Mouse (Mus musculus): ENCODE measurements around the gene Armc8. TPM values are rescaled to one million over a fixed set of nuclear protein-coding genes. Genes with fewer than 3 reads are reported as not detected.

Gene Armc8
- polyA plus RNA-seq, 1 experiment, result 10.9 TPM

DNA sequence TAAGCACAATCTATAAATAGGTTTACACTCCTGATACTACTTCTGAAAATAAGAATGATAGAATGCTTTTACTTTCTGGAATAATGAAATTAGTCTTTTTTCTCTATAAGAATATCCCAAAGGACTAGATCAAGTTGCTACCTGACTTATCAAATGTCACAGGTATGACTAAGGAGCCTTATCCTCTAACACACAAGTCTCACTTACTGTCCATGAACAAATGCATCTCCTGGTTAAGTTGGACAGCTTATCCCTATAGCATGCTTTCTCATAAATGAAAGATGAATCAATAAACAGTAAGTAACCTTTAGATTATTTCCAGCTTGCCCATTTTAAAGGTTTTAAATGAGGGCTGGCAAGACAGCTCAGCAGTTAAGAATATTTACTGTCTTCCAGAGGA, 84.1 kb downstream of the Armc8 start:
- Histone ChIP-seq H3K4me1 (ENCODE audit: control insufficient read depth, insufficient read depth, low read length) (no peaks in the 10 kb centered on the region), H3K4me3 (replicated peaks; ENCODE audit: extremely low read depth, low read depth, low read length) (no peak overlapping the region)
- no peak for TF ChIP-seq CTCF (IDR thresholded peaks at IDR 0.05; ENCODE audit: insufficient read depth, low read length)
- no peak for TF ChIP-seq POLR2A (IDR thresholded peaks at IDR 0.05; ENCODE audit: borderline replicate concordance, extremely low read depth, low read depth, low read length)
- DNase-seq, result no peak

DNA sequence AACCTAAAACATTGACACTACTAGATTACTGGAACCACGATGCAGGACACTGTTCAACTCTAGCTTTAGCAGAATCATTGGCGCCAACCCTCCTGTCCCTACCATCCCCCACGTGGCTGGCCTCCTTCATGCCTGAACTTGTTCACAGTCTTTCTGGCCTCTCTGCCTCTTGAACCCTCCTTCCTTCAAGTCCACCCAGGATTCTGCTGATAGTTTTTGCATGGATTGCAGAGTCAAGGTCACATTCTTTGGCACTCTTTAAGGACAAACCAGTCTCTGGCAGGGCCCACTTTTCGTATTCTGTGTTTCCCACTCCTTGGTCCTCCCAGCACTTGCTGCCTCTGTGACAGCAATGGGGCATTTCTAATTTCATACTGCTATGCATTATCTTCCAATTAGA, 85.5 kb downstream of the Armc8 start:
- WGBS, result 88% methylated on average over 4 of the region's 4 CpGs
- DNase-seq, result no peak

DNA sequence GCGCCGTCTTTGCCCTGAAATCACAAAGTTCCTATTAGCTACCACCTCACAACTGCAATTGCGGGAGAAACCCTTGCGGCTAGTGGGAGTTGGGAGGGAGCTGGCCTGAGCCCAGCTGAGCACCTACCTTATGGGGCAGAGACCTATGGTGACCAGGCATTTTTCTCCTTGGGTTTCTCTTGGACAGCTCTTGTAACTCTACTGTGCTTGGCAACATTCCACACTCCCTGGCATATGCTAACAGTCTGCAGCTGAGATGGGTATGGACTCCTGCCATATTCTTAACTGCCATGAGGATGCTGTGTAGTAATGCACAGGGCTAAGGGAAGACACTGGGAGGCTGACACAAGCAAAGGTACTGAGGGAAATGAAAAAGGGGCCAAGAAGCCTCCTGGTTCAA, 87.9 kb downstream of the Armc8 start:
- H3K4me3 ChIP-seq (replicated peaks; ENCODE audit: extremely low read depth, low read depth, low read length), result no peak overlapping the region
- DNase-seq, result no peak
- peaks cover 7% of the 10 kb centered on the region for H3K4me1 ChIP-seq (ENCODE audit: control insufficient read depth, insufficient read depth, low read length)
- 83% methylated on average over 4 of the region's 4 CpGs for WGBS
- TF ChIP-seq POLR2A (IDR thresholded peaks at IDR 0.05; ENCODE audit: borderline replicate concordance, extremely low read depth, low read depth, low read length), result no peak
- TF ChIP-seq CTCF (IDR thresholded peaks at IDR 0.05; ENCODE audit: insufficient read depth, low read length), result no peak

More for the DNA sequence above, 85.5 kb downstream of the Armc8 start:
- H3K4me1 ChIP-seq (ENCODE audit: control insufficient read depth, insufficient read depth, low read length), result peaks cover 7% of the 10 kb centered on the region
- no peak overlapping the region for H3K4me3 ChIP-seq (replicated peaks; ENCODE audit: extremely low read depth, low read depth, low read length)
- no peak for TF ChIP-seq CTCF (IDR thresholded peaks at IDR 0.05; ENCODE audit: insufficient read depth, low read length)
- TF ChIP-seq POLR2A (IDR thresholded peaks at IDR 0.05; ENCODE audit: borderline replicate concordance, extremely low read depth, low read depth, low read length), result no peak

DNA sequence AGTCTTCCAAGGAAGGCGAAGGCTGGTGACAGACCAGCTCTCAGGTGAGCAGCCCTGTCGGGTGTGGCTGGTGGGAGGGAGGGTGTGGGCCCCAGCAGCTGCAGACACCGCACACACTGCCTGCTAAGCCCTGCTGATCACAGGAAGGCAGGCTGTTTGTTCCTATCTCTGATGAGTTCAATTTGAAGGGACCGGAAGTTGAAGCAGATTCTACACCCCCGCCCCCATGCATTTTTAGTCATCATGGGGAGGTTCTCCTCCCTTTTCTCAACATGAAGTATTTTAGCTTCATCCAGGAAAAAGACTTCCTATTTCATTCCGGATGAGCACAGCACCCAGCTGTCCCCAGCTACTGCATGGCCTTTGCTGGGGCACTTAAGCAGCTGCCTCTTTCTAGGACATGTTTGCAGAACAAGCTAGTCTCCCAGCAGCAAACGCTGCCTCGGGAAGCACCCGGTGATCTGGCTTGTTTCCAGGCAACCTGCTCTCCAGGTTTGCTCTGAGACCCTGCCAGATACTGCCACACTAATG, 89.5 kb downstream of the Armc8 start:
- TF ChIP-seq CTCF (IDR thresholded peaks at IDR 0.05; ENCODE audit: insufficient read depth, low read length) (no peak), POLR2A (IDR thresholded peaks at IDR 0.05; ENCODE audit: borderline replicate concordance, extremely low read depth, low read depth, low read length) (no peak)
- Histone ChIP-seq H3K4me1 (ENCODE audit: control insufficient read depth, insufficient read depth, low read length) (peaks cover 7% of the 10 kb centered on the region), H3K4me3 (replicated peaks; ENCODE audit: extremely low read depth, low read depth, low read length) (no peak overlapping the region)
- DNase-seq, result no peak
- WGBS, result 35% methylated on average over 9 of the region's 9 CpGs

DNA sequence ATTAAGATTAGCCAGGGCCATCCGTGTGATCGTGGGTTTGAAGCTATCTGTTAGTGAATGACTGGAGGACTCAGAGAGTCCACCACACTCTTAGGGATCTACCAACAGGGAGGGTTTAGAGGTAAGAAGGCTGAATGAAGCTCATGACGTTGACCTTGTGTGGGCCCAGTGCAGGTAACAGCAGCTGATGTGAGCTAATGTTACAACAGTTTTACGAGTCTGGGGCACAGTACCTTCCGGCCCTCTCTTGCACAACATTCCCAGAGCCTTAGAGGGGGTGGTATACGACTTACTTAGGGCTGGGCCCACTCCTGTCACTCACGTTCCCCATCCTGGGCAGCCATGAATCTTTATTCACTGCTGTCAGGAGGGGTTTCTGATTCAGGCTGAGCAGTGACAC, 97.4 kb downstream of the Armc8 start:
- no peak for TF ChIP-seq POLR2A (IDR thresholded peaks at IDR 0.05; ENCODE audit: borderline replicate concordance, extremely low read depth, low read depth, low read length)
- no peak for TF ChIP-seq CTCF (IDR thresholded peaks at IDR 0.05; ENCODE audit: insufficient read depth, low read length)
- Histone ChIP-seq H3K4me1 (ENCODE audit: control insufficient read depth, insufficient read depth, low read length) (no peaks in the 10 kb centered on the region), H3K4me3 (replicated peaks; ENCODE audit: extremely low read depth, low read depth, low read length) (no peak overlapping the region)
- WGBS, result 72% methylated on average over 7 of the region's 7 CpGs
- no peak for DNase-seq

DNA sequence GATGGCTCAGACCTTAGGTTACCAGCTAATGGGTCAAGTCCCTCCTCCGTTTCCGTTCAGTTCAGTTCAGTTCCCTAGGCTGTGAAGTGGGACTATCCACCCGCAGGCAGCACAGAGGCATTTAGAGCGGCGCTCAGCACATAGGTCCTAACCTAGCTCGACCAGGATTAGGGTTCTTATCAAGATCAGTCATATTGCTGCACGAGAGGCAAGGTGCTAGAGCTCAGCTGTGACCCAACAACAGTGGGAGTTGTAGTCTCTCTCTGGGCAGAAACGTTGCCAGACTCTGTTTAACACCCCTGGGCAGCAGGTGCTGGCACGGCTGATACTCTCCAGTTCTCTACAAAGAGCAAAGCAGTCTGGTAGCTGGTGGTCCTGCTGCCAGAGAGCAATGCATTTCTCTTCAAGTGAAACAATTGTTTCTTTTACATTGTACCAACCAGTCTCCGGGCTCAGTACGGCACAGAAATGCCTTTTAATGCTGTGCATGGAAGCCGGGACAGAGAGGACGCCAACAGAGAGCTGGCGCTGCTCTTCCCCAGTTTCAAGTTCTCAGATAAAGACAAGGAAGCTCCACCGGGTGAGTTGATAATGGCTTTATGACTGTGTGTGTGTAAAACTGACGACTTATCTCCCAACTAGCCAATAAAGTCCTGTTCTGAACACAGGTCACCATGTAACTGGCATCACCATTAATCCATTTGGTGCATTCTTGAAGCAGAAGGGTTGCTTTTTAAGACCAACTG, 98.2 kb downstream of the Armc8 start:
- Histone ChIP-seq H3K4me3 (replicated peaks; ENCODE audit: extremely low read depth, low read depth, low read length) (no peak overlapping the region), H3K4me1 (ENCODE audit: control insufficient read depth, insufficient read depth, low read length) (no peaks in the 10 kb centered on the region)
- WGBS, result 58% methylated on average over 16 of the region's 16 CpGs
- DNase-seq, result no peak
- TF ChIP-seq POLR2A (IDR thresholded peaks at IDR 0.05; ENCODE audit: borderline replicate concordance, extremely low read depth, low read depth, low read length) (no peak), CTCF (IDR thresholded peaks at IDR 0.05; ENCODE audit: insufficient read depth, low read length) (no peak)

DNA sequence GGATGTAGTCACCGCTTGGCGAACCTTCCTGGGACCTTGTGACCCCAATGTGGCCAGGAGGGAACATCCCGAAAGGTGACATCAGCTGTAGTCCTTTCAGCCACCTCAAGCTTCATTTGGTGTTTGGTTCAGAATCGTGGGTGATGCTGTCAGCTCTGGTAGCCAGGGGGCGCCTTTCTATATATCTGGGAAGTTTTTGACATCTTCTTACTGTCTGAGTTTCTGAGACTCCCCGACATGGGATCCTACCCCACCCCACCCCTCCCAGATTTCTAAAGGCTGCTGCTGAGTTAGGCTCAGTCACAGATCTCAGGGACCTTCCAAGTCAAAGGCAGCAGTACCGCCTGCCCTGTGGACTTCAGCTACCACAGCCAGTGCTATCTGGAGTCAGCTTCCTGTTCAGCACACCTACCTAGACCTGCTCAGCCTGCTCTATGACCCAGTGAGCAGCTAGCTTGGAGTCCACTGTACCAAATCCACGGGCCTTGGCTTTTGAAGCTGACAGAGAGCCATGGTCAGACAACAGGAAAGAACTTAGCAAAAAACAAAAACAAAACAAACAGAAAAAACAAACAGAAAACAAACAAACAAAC, 98.9 kb downstream of the Armc8 start:
- DNase-seq, result no peak
- 56% methylated on average over 8 of the region's 8 CpGs for WGBS
- no peak for TF ChIP-seq POLR2A (IDR thresholded peaks at IDR 0.05; ENCODE audit: borderline replicate concordance, extremely low read depth, low read depth, low read length)
- 0 out of 2 replicates have a peak, but pooled peaks have one; percentile 12 for TF ChIP-seq CTCF (IDR thresholded peaks at IDR 0.05; ENCODE audit: insufficient read depth, low read length)
- H3K4me3 ChIP-seq (replicated peaks; ENCODE audit: extremely low read depth, low read depth, low read length), result no peak overlapping the region
- H3K4me1 ChIP-seq (ENCODE audit: control insufficient read depth, insufficient read depth, low read length), result no peaks in the 10 kb centered on the region

DNA sequence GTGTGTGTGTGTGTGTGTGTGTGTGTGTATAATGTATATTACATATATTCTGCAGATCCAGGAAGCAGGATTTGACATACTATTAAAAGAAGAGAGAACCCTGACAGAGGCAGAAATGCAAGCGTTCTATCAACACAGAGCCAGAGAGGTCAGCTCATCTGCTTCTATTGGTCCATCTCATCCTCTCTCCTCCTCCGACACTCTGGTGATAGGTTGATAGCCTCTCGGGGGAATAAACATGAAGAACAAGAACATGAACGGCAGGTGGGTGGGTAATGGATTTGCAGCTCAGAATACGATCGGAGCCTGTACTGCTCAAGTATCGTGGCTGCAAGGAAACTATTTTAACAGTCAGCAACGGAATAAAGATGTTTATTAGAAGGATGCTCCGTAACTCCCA, 100.1 kb downstream of the Armc8 start:
- no peaks in the 10 kb centered on the region for H3K4me1 ChIP-seq (ENCODE audit: control insufficient read depth, insufficient read depth, low read length)
- no peak for DNase-seq
- no peak overlapping the region for H3K4me3 ChIP-seq (replicated peaks; ENCODE audit: extremely low read depth, low read depth, low read length)
- TF ChIP-seq POLR2A (IDR thresholded peaks at IDR 0.05; ENCODE audit: borderline replicate concordance, extremely low read depth, low read depth, low read length) (no peak), CTCF (IDR thresholded peaks at IDR 0.05; ENCODE audit: insufficient read depth, low read length) (no peak)
- WGBS, result 80% methylated on average over 9 of the region's 9 CpGs

DNA sequence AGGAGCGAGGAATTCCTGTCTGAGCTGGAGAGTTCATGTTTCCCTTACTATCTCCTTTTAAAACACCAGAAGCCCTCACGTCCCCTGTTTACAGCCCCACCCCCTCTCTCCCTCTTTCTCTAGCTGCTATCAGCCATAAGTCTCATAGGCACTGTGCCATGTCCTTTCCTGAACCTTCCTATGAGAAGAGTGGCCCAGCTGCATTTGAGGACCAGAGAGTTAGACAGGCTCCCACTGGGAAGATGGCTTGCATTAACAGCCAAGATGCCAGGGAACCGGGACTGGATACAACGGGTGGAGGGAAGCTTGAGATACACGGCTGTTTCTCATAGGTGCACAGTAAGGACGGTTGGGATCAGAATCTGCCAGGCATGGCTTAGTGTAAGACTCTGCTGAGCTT, 103.8 kb downstream of the Armc8 start:
- Histone ChIP-seq H3K4me3 (replicated peaks; ENCODE audit: extremely low read depth, low read depth, low read length) (no peak overlapping the region), H3K4me1 (ENCODE audit: control insufficient read depth, insufficient read depth, low read length) (no peaks in the 10 kb centered on the region)
- no peak for DNase-seq
- TF ChIP-seq POLR2A (IDR thresholded peaks at IDR 0.05; ENCODE audit: borderline replicate concordance, extremely low read depth, low read depth, low read length) (no peak), CTCF (IDR thresholded peaks at IDR 0.05; ENCODE audit: insufficient read depth, low read length) (no peak)
- 71% methylated on average over 6 of the region's 6 CpGs for WGBS

DNA sequence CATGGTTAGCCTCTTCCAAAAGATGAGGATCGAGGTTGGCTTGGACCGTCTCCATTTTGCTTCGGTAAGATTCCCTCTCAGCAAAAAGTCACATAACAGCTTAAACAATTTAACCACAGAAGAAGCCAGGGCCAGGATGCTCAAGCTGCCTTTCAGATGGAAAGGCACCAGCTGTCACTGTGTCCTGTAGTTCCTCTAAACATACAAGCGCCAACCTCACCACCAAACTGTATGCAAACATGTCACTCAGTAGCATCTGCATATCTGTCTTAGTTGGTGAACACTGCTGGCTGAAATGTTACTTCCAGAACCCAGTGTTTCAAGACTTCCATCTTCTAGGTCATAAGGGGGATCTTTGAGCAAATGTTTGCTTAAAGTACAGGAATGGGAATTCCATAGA, 109.0 kb downstream of the Armc8 start:
- TF ChIP-seq CTCF (IDR thresholded peaks at IDR 0.05; ENCODE audit: insufficient read depth, low read length), result no peak
- DNase-seq, result no peak
- no peaks in the 10 kb centered on the region for H3K4me1 ChIP-seq (ENCODE audit: control insufficient read depth, insufficient read depth, low read length)
- H3K4me3 ChIP-seq (replicated peaks; ENCODE audit: extremely low read depth, low read depth, low read length), result no peak overlapping the region
- 86% methylated on average over 4 of the region's 4 CpGs for WGBS
